Mouse (Mus musculus): ENCODE measurements around the gene Sass6. TPM values are rescaled to one million over a fixed set of nuclear protein-coding genes. Genes with fewer than 3 reads are reported as not detected.
"Not testable (repeated sequence)": the region's sequence is repeated elsewhere in the genome, so short reads cannot be mapped to it uniquely, and the experiment has no call there.

The Sass6 gene
- total RNA-seq, 2 experiments from 2014 or later = 1.8 to 3.5 TPM

DNA sequence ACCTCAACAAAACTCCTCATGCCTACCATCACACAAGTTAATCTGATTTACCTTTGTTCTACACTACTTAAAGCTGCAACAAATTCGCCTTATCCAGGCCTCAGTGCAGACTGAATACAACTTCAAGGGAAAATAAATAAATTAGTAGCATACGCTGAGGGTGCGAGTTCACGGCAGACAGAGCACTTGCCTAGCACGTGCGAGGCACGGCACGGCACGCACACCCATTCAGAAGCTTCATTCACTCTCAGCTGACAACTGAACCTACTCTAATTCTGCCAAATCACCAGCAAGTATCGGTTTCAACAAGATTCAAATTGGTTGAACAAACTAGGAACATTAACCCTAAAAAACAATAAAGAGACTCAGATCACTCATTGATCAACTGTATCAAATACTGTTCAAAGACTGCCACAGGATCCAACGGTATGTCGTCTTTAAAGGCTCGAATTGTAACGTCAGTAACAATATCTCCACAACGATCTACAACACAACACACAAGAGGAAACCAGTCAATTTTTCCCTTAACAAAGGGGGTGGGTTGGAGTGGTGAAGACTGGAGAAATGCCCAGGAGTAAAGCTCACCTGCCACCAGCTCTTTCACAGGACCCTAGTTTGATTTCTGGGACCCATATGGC lies 64.3 kb downstream of the Sass6 start:
- intact Hi-C loops (cut with DNase I) = no loop called here
- Histone ChIP-seq H3K4me3 (no peak overlapping the region), H3K27ac (peak overlapping the region; percentile 51)
- no peak for TF ChIP-seq CTCF (IDR thresholded peaks at IDR 0.05)
- DNase-seq = no peak

DNA sequence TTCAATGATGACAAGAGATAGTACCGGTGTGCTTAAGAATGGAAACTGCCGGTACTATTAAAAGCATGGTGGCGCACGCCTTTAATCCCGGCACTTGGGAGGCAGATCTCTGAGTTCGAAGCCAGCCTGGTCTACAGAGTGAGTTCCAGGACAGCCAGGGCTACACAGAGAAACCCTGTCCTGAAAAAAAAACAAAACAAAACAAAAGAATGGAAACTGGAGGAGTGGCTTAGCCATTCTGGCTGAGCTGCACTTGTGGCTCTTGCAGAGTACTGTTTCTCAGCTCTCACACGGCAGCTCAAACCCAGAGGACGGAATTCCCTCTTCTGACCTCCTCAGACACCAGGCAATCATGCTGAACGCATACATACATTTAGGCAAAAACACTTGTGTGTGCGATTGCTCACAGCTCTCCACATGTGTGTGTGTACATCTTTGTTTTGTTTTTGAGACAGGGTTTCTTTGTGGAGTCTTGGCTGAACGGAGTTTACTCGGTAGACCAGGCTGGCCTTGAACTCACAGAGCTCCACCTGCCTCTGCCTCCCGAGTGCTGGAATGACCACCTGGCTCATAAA lies 65.2 kb downstream of the Sass6 start:
- intact Hi-C loops (cut with DNase I) = no loop called here
- no peak for DNase-seq
- Histone ChIP-seq H3K27ac (no peak overlapping the region), H3K4me3 (peak overlapping the region; percentile 6; the same call in 1 of the 2 replicates)
- no peak for TF ChIP-seq CTCF (IDR thresholded peaks at IDR 0.05)

DNA sequence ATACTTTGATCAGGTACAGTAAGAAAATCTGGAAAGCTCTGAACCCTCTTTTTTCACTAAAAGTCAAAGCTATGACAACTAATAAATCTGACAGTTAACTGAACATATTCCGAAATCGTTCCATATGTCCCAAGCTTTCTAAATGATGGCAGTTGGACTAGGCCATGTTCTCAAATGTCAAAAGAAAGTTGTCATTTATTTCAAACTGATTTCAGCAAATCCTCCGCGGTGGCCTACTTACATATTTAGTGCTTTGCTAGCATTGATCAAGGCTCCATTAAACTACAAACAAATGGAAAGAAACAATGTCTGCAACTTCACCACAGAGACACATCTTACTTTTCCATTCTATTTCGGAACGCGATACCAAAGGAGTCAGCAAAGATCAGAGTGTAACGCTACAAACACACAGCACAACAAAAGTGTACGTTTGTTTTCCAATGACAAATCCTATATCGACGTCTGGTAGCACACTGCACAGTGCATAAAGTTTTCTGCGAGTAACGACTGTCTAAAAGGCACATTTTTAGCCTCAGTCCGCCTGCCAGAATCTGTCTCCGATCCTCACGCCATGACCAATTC lies 66.6 kb downstream of the Sass6 start:
- intact Hi-C loops (cut with DNase I) = no loop called here
- TF ChIP-seq CTCF (IDR thresholded peaks at IDR 0.05) = no peak
- peak overlapping the region; percentile 97 for H3K27ac ChIP-seq
- peak overlapping the region; percentile 91 for H3K4me3 ChIP-seq
- no peak for DNase-seq

DNA sequence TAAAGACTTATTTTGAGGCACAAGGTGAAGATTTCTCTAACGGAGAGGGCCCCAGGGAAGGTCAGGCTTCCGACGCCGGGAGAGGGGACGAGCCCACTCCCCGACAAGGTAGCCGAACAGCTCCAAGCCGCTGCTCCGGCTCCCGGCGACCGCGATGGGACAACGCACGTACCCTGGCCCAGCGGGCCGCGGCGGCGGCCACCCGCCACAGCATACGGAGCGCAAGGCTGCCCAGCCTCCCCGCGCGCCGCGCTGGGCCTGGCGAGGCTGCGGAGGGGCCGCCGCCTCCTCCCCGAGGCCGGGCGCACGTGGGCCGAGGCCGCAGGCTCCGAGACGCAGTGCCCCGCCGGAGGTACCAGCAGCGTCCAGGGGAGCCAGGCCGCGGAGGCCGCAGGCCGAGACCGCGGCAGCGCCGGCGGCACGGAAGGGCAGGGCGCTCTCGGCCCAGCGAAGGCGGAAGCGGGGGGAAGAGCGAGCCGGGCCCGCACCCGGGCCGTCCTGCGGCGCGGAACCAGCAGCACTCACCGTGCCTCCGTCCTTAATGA lies 67.2 kb downstream of the Sass6 start:
- intact Hi-C loops (cut with DNase I) = no loop called here
- Histone ChIP-seq H3K27ac (peak overlapping the region; percentile 97), H3K4me3 (peak overlapping the region; percentile 91)
- peak; percentile 77 for DNase-seq
- no peak for TF ChIP-seq CTCF (IDR thresholded peaks at IDR 0.05)

DNA sequence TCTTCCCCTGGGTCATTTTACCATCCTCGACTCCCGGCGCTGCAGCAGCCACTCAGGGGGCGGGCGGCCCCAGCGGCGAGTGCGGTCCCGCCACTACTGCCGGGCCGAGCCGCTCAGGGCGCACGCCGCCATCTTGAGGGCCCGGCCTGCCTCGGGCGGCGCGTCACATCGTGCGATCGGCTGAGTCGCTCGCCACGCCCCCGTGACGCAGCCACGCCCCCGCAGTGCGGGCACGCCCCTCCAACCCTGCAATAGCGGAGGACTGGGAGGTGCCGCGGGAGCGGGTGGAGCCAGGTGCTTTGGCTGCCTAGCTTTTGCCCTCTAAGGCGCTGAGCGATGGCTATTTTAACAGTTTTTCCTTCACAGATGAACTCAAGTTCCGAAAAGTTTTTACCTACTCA lies 67.7 kb downstream of the Sass6 start, which contains the start of gene Mfsd14a:
Mfsd14a (minus strand) TSS at position 215 of the 401 bp plus-strand sequence.
- H3K27ac ChIP-seq = peak within 1 kb of the TSS; percentile 97
- DNase-seq = peak; percentile 100
- no peak for TF ChIP-seq CTCF (IDR thresholded peaks at IDR 0.05)
- peak within 1 kb of the TSS; percentile 91 for H3K4me3 ChIP-seq
- intact Hi-C loops (cut with DNase I) = no loop called here

DNA sequence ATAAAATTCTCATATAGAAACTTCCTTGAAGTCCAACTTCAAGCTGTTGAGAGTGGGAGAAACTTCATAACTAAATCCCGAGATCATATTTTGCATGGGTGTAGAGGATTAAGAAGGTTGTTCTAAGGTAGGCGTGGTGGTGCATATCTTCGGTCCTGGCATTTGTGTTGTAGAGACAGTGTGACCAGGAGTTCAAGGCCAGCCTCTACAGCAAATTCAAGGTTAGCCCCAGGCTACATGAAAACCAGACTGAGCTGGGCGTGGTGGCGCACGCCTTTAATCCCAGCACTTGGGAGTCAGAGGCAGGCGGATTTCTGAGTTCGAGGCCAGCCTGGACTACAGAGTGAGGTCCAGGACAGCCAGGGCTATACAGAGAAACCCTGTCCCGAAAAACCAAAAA lies 69.5 kb downstream of the Sass6 start:
- DNase-seq; H3K4me3 ChIP-seq; H3K27ac ChIP-seq; intact Hi-C loops (cut with DNase I): not testable (repeated sequence)

Other genes starting within 250 kb of the Sass6 start
- gene Cdc14a, start 170.9 kb upstream of the Sass6 start, total RNA-seq (2021) = 10 to 100 TPM; 19.3 to 28.5 TPM
- gene Rtca, start 86.8 kb upstream of the Sass6 start, total RNA-seq (2021) = 10 to 100 TPM; 21.0 to 21.6 TPM
- 10 to 100 TPM; 25.5 to 45.6 TPM for gene Dbt, start 81.9 kb upstream of the Sass6 start, total RNA-seq (2021)
- 10 to 100 TPM; 50.7 to 64.4 TPM for gene Lrrc39, start 32.0 kb upstream of the Sass6 start, total RNA-seq (2021)
- gene Trmt13, start 19.6 kb downstream of the Sass6 start, total RNA-seq (2021) = 1 to 10 TPM; 6.2 TPM
- 10 to 100 TPM; 11.7 to 12.8 TPM for gene Mfsd14a, start 67.7 kb downstream of the Sass6 start, total RNA-seq (2021)
- not detected for gene Gm43191, start 86.3 kb downstream of the Sass6 start, total RNA-seq (2021)
- 1 to 10 TPM; 5.1 to 8.0 TPM for gene Slc35a3, start 117.8 kb downstream of the Sass6 start, total RNA-seq (2021)
- 1,000 to 10,000 TPM in 1 of 2 experiments, 100 to 1,000 TPM in 1; 657 to 1,000 TPM for gene Agl, start 213.2 kb downstream of the Sass6 start, total RNA-seq (2021)

All from gastrocnemius, adult 2 months (tissue).